Mouse (Mus musculus): ENCODE results near the gene Gphb5. TPM values are rescaled to one million over a fixed set of nuclear protein-coding genes. Genes with fewer than 3 reads are reported as not detected.

Gphb5 gene
- polyA plus RNA-seq, 1 experiment from 2014 or later, result not detected

- Histone ChIP-seq H3K4me2 (no peak overlapping the region), H3K36me3 (ENCODE audit: control insufficient read depth, insufficient read depth, low read length) (no peaks in the 10 kb centered on the region), H3K9ac (ENCODE audit: low read depth, low read length) (no peak overlapping the region), H3K27me3 (ENCODE audit: control insufficient read depth, insufficient read depth, low read length) (no peaks in the 10 kb centered on the region), H3K27ac (ENCODE audit: low read depth, low read length) (no peak overlapping the region), H3K4me1 (ENCODE audit: control insufficient read depth, insufficient read depth, low read length) (no peaks in the 10 kb centered on the region), H3K4me3 (ENCODE audit: low read depth, low read length) (no peak overlapping the region), H3K9me3 (replicated peaks; ENCODE audit: control insufficient read depth, low read length) (no peaks in the 10 kb centered on the region)
- WGBS (ENCODE audit: insufficient replicate concordance), result 71% methylated on average over 6 of the region's 6 CpGs
- ATAC-seq (replicated peaks; ENCODE audit: insufficient number of reproducible peaks, low FRiP score, low TSS enrichment), result no peak
Observed at GRCm38 (mm10) chr12:75414991-75415390, 1.6 kb downstream of the Gphb5 start.

- ATAC-seq (replicated peaks; ENCODE audit: insufficient number of reproducible peaks, low FRiP score, low TSS enrichment), result no peak
- no peaks in the 10 kb centered on the region for H3K36me3 ChIP-seq (ENCODE audit: control insufficient read depth, insufficient read depth, low read length)
- no peak overlapping the region for H3K27ac ChIP-seq (ENCODE audit: low read depth, low read length)
- no peaks in the 10 kb centered on the region for H3K4me1 ChIP-seq (ENCODE audit: control insufficient read depth, insufficient read depth, low read length)
- 78% methylated on average over 9 of the region's 9 CpGs for WGBS (ENCODE audit: insufficient replicate concordance)
- no peak overlapping the region for H3K4me3 ChIP-seq (ENCODE audit: low read depth, low read length)
- H3K9ac ChIP-seq (ENCODE audit: low read depth, low read length), result no peak overlapping the region
- no peaks in the 10 kb centered on the region for H3K9me3 ChIP-seq (replicated peaks; ENCODE audit: control insufficient read depth, low read length)
- no peaks in the 10 kb centered on the region for H3K27me3 ChIP-seq (ENCODE audit: control insufficient read depth, insufficient read depth, low read length)
- no peak overlapping the region for H3K4me2 ChIP-seq
Observed at GRCm38 (mm10) chr12:75412964-75413363, 3.6 kb downstream of the Gphb5 start.

- Histone ChIP-seq H3K4me3 (ENCODE audit: low read depth, low read length) (no peak overlapping the region), H3K27me3 (ENCODE audit: control insufficient read depth, insufficient read depth, low read length) (no peaks in the 10 kb centered on the region), H3K9ac (ENCODE audit: low read depth, low read length) (no peak overlapping the region), H3K4me1 (ENCODE audit: control insufficient read depth, insufficient read depth, low read length) (no peaks in the 10 kb centered on the region), H3K36me3 (ENCODE audit: control insufficient read depth, insufficient read depth, low read length) (no peaks in the 10 kb centered on the region), H3K4me2 (no peak overlapping the region), H3K27ac (ENCODE audit: low read depth, low read length) (no peak overlapping the region), H3K9me3 (replicated peaks; ENCODE audit: control insufficient read depth, low read length) (no peaks in the 10 kb centered on the region)
- WGBS (ENCODE audit: insufficient replicate concordance), result 41% methylated on average over 7 of the region's 7 CpGs
- no peak for ATAC-seq (replicated peaks; ENCODE audit: insufficient number of reproducible peaks, low FRiP score, low TSS enrichment)
Observed at GRCm38 (mm10) chr12:75397077-75397476, 19.5 kb downstream of the Gphb5 start.

- 44% methylated on average over 3 of the region's 3 CpGs for WGBS (ENCODE audit: insufficient replicate concordance)
Observed at GRCm38 (mm10) chr12:75396616-75397015, 20.0 kb downstream of the Gphb5 start.

GRCm38 (mm10) chr12:75394011-75394773 is 22.4 kb downstream of the Gphb5 start:
- Histone ChIP-seq H3K9me3 (replicated peaks; ENCODE audit: control insufficient read depth, low read length) (no peaks in the 10 kb centered on the region), H3K27me3 (ENCODE audit: control insufficient read depth, insufficient read depth, low read length) (no peaks in the 10 kb centered on the region), H3K4me2 (no peak overlapping the region), H3K27ac (ENCODE audit: low read depth, low read length) (no peak overlapping the region), H3K9ac (ENCODE audit: low read depth, low read length) (no peak overlapping the region), H3K36me3 (ENCODE audit: control insufficient read depth, insufficient read depth, low read length) (no peaks in the 10 kb centered on the region), H3K4me1 (ENCODE audit: control insufficient read depth, insufficient read depth, low read length) (no peaks in the 10 kb centered on the region), H3K4me3 (ENCODE audit: low read depth, low read length) (no peak overlapping the region)
- 77% methylated on average over 20 of the region's 20 CpGs for WGBS (ENCODE audit: insufficient replicate concordance)
- ATAC-seq (replicated peaks; ENCODE audit: insufficient number of reproducible peaks, low FRiP score, low TSS enrichment), result no peak

More at GRCm38 (mm10) chr12:75396616-75397015, 20.0 kb downstream of the Gphb5 start:
- Histone ChIP-seq H3K9ac (ENCODE audit: low read depth, low read length) (no peak overlapping the region), H3K9me3 (replicated peaks; ENCODE audit: control insufficient read depth, low read length) (no peaks in the 10 kb centered on the region), H3K36me3 (ENCODE audit: control insufficient read depth, insufficient read depth, low read length) (no peaks in the 10 kb centered on the region), H3K27me3 (ENCODE audit: control insufficient read depth, insufficient read depth, low read length) (no peaks in the 10 kb centered on the region), H3K4me2 (no peak overlapping the region), H3K4me1 (ENCODE audit: control insufficient read depth, insufficient read depth, low read length) (no peaks in the 10 kb centered on the region), H3K4me3 (ENCODE audit: low read depth, low read length) (no peak overlapping the region), H3K27ac (ENCODE audit: low read depth, low read length) (no peak overlapping the region)
- no peak for ATAC-seq (replicated peaks; ENCODE audit: insufficient number of reproducible peaks, low FRiP score, low TSS enrichment)

GRCm38 (mm10) chr12:75391526-75391925 is 25.1 kb downstream of the Gphb5 start:
- H3K9me3 ChIP-seq (replicated peaks; ENCODE audit: control insufficient read depth, low read length), result no peaks in the 10 kb centered on the region
- no peak for ATAC-seq (replicated peaks; ENCODE audit: insufficient number of reproducible peaks, low FRiP score, low TSS enrichment)
- 75% methylated on average over 9 of the region's 9 CpGs for WGBS (ENCODE audit: insufficient replicate concordance)

GRCm38 (mm10) chr12:75389308-75390135 is 27.1 kb downstream of the Gphb5 start:
- ATAC-seq (replicated peaks; ENCODE audit: insufficient number of reproducible peaks, low FRiP score, low TSS enrichment), result no peak
- Histone ChIP-seq H3K4me2 (no peak overlapping the region), H3K9me3 (replicated peaks; ENCODE audit: control insufficient read depth, low read length) (no peaks in the 10 kb centered on the region), H3K4me1 (ENCODE audit: control insufficient read depth, insufficient read depth, low read length) (no peaks in the 10 kb centered on the region), H3K4me3 (ENCODE audit: low read depth, low read length) (no peak overlapping the region), H3K27me3 (ENCODE audit: control insufficient read depth, insufficient read depth, low read length) (0 out of 2 replicates have a peak, but pooled peaks cover 4% of the 10 kb centered on the region), H3K9ac (ENCODE audit: low read depth, low read length) (no peak overlapping the region), H3K27ac (ENCODE audit: low read depth, low read length) (no peak overlapping the region), H3K36me3 (ENCODE audit: control insufficient read depth, insufficient read depth, low read length) (no peaks in the 10 kb centered on the region)
- 41% methylated on average over 20 of the region's 20 CpGs for WGBS (ENCODE audit: insufficient replicate concordance)

More at GRCm38 (mm10) chr12:75391526-75391925, 25.1 kb downstream of the Gphb5 start:
- no peaks in the 10 kb centered on the region for H3K4me1 ChIP-seq (ENCODE audit: control insufficient read depth, insufficient read depth, low read length)
- H3K4me3 ChIP-seq (ENCODE audit: low read depth, low read length), result no peak overlapping the region
- H3K27me3 ChIP-seq (ENCODE audit: control insufficient read depth, insufficient read depth, low read length), result 0 out of 2 replicates have a peak, but pooled peaks cover 4% of the 10 kb centered on the region
- H3K36me3 ChIP-seq (ENCODE audit: control insufficient read depth, insufficient read depth, low read length), result no peaks in the 10 kb centered on the region
- no peak overlapping the region for H3K9ac ChIP-seq (ENCODE audit: low read depth, low read length)
- H3K27ac ChIP-seq (ENCODE audit: low read depth, low read length), result no peak overlapping the region
- H3K4me2 ChIP-seq, result no peak overlapping the region

- Histone ChIP-seq H3K27me3 (ENCODE audit: control insufficient read depth, insufficient read depth, low read length) (0 out of 2 replicates have a peak, but pooled peaks cover 4% of the 10 kb centered on the region), H3K27ac (ENCODE audit: low read depth, low read length) (no peak overlapping the region), H3K4me2 (no peak overlapping the region), H3K4me1 (ENCODE audit: control insufficient read depth, insufficient read depth, low read length) (no peaks in the 10 kb centered on the region), H3K4me3 (ENCODE audit: low read depth, low read length) (no peak overlapping the region), H3K9me3 (replicated peaks; ENCODE audit: control insufficient read depth, low read length) (no peaks in the 10 kb centered on the region), H3K36me3 (ENCODE audit: control insufficient read depth, insufficient read depth, low read length) (no peaks in the 10 kb centered on the region), H3K9ac (ENCODE audit: low read depth, low read length) (no peak overlapping the region)
- WGBS (ENCODE audit: insufficient replicate concordance), result 86% methylated on average over 9 of the region's 9 CpGs
- ATAC-seq (replicated peaks; ENCODE audit: insufficient number of reproducible peaks, low FRiP score, low TSS enrichment), result no peak
Observed at GRCm38 (mm10) chr12:75388521-75388920, 28.1 kb downstream of the Gphb5 start.
